Mouse (Mus musculus): Measurements from ENCODE around the gene Obox8. TPM values are rescaled to one million over a fixed set of nuclear protein-coding genes. Genes with fewer than 3 reads are reported as not detected.

The Obox8 gene
- polyA plus RNA-seq (2016; fragmentation: Nextera tagmentation; extraction: Ambion mirVana) = not detected in 2 replicates

- no peak for ATAC-seq (ENCODE audit: insufficient number of reproducible peaks, low FRiP score)
Observed at GRCm38 (mm10) chr7:14333457-14333856, at the start of gene Obox8. Obox8 (minus strand) TSS chr7:14333557.

GRCm38 (mm10) chr7:14317209-14317608, 16.1 kb downstream of the Obox8 start:
- H3K4me1 ChIP-seq (replicated peaks) = no peaks in the 10 kb centered on the region
- H3K4me3 ChIP-seq = no peak overlapping the region
- 24% methylated on average over 2 of the region's 2 CpGs for WGBS
- no peaks in the 10 kb centered on the region for H3K36me3 ChIP-seq
- H3K27me3 ChIP-seq (replicated peaks) = no peaks in the 10 kb centered on the region
- no peaks in the 10 kb centered on the region for H3K9me3 ChIP-seq (replicated peaks)
- H3K27ac ChIP-seq (ENCODE audit: poor library complexity, severe bottlenecking) = no peak overlapping the region
- ATAC-seq (ENCODE audit: insufficient number of reproducible peaks, low FRiP score) = no peak
- no peak overlapping the region for H3K9ac ChIP-seq
- no peak overlapping the region for H3K4me2 ChIP-seq

More at GRCm38 (mm10) chr7:14333457-14333856, at the start of gene Obox8:
- Histone ChIP-seq H3K36me3 (no peaks in the 10 kb centered on the region), H3K9ac (no peak within 1 kb of the TSS), H3K4me2 (no peak within 1 kb of the TSS), H3K27me3 (replicated peaks) (no peaks in the 10 kb centered on the region), H3K9me3 (replicated peaks) (peaks cover 36% of the 10 kb centered on the region), H3K4me1 (replicated peaks) (no peaks in the 10 kb centered on the region), H3K27ac (ENCODE audit: poor library complexity, severe bottlenecking) (no peak within 1 kb of the TSS), H3K4me3 (no peak within 1 kb of the TSS)
- WGBS = 72% methylated on average over 2 of the region's 2 CpGs

- H3K4me3 ChIP-seq = no peak overlapping the region
- ATAC-seq (ENCODE audit: insufficient number of reproducible peaks, low FRiP score) = no peak
- WGBS = 69% methylated on average over 3 of the region's 3 CpGs
- peaks cover 16% of the 10 kb centered on the region; the same call in 1 of the 2 replicates for H3K9me3 ChIP-seq (replicated peaks)
- H3K36me3 ChIP-seq = no peaks in the 10 kb centered on the region
- H3K4me2 ChIP-seq = no peak overlapping the region
- no peak overlapping the region for H3K9ac ChIP-seq
- no peaks in the 10 kb centered on the region for H3K4me1 ChIP-seq (replicated peaks)
- H3K27ac ChIP-seq (ENCODE audit: poor library complexity, severe bottlenecking) = no peak overlapping the region
- H3K27me3 ChIP-seq (replicated peaks) = no peaks in the 10 kb centered on the region
Observed at GRCm38 (mm10) chr7:14308671-14309070, 24.7 kb downstream of the Obox8 start.

- H3K4me3 ChIP-seq = no peak overlapping the region
- no peaks in the 10 kb centered on the region for H3K4me1 ChIP-seq (replicated peaks)
- no peaks in the 10 kb centered on the region for H3K27me3 ChIP-seq (replicated peaks)
- H3K36me3 ChIP-seq = no peaks in the 10 kb centered on the region
- no peak overlapping the region for H3K27ac ChIP-seq (ENCODE audit: poor library complexity, severe bottlenecking)
- WGBS = 74% methylated on average over 6 of the region's 6 CpGs
- H3K9me3 ChIP-seq (replicated peaks) = peaks cover 16% of the 10 kb centered on the region; the same call in 1 of the 2 replicates
- no peak for ATAC-seq (ENCODE audit: insufficient number of reproducible peaks, low FRiP score)
- no peak overlapping the region for H3K4me2 ChIP-seq
- H3K9ac ChIP-seq = no peak overlapping the region
Observed at GRCm38 (mm10) chr7:14307571-14307970, 25.8 kb downstream of the Obox8 start.

Other genes with a start within 250 kb of the Obox8 start
- not detected in 2 replicates for gene Sult2a3, start 210.5 kb downstream of the Obox8 start, polyA plus RNA-seq (2016; fragmentation: Nextera tagmentation; extraction: Ambion mirVana)
- not detected in 2 replicates for gene Sult2a6, start 78.7 kb downstream of the Obox8 start, polyA plus RNA-seq (2016; fragmentation: Nextera tagmentation; extraction: Ambion mirVana)
- gene Sult2a8, start 113.2 kb upstream of the Obox8 start, polyA plus RNA-seq (2016; fragmentation: Nextera tagmentation; extraction: Ambion mirVana) = not detected in 2 replicates
- gene Sult2a7, start 160.7 kb upstream of the Obox8 start, polyA plus RNA-seq (2016; fragmentation: Nextera tagmentation; extraction: Ambion mirVana) = not detected in 2 replicates
- 0.18 and 0.23 TPM in 2 replicates for gene Vmn1r90, start 229.9 kb upstream of the Obox8 start, polyA plus RNA-seq (2016; fragmentation: Nextera tagmentation; extraction: Ambion mirVana)

Data from heart, embryonic 12.5 days (tissue).